Mouse (Mus musculus) heart, embryonic 11.5 days (tissue): ENCODE measurements around the gene Dnajb2. TPM values are rescaled to one million over a fixed set of nuclear protein-coding genes. Genes with fewer than 3 reads are reported as not detected.

Experiments
- ATAC-seq: fragments of 200-750 bp; cut with Nextera tagmentation; replicated peaks from 2 replicates; pipeline ENCODE4 v1.8.0; 2017; ENCODE audit warnings: moderate library complexity; ENCODE audit not compliant: insufficient number of reproducible peaks, low FRiP score, low TSS enrichment
- H3K27ac ChIP-seq: fragments of 300-500 bp; sonication (generic); 2 replicates; pipeline ENCODE4 v1.5.1; 2014; ENCODE audit warnings: mild to moderate bottlenecking, low read depth, low read length
- H3K27me3 ChIP-seq: fragments of 300-500 bp; sonication (generic); 2 replicates; pipeline ENCODE4 v1.6.1; 2014; ENCODE audit warnings: mild to moderate bottlenecking, low read length, mixed read lengths; ENCODE audit not compliant: control insufficient read depth, insufficient read depth
- H3K36me3 ChIP-seq: fragments of 300-500 bp; sonication (generic); 2 replicates; pipeline ENCODE4 v1.6.1; 2014; ENCODE audit warnings: mild to moderate bottlenecking, low read length, moderate library complexity, mixed read lengths; ENCODE audit not compliant: control insufficient read depth, insufficient read depth
- H3K4me1 ChIP-seq: fragments of 300-500 bp; sonication (generic); 2 replicates; pipeline ENCODE4 v1.6.1; 2014; ENCODE audit warnings: low read length; ENCODE audit not compliant: control insufficient read depth, insufficient read depth
- H3K4me2 ChIP-seq: fragments of 300-500 bp; sonication (generic); 2 replicates; pipeline ENCODE4 v1.6.1; 2014; ENCODE audit warnings: mild to moderate bottlenecking, moderate library complexity
- H3K4me3 ChIP-seq: fragments of 300-500 bp; sonication (generic); 2 replicates; pipeline ENCODE4 v1.5.1; 2014; ENCODE audit warnings: low read depth, low read length
- H3K9ac ChIP-seq: fragments of 300-500 bp; sonication (generic); 2 replicates; pipeline ENCODE4 v1.6.1; 2014; ENCODE audit warnings: mild to moderate bottlenecking, low read depth, low read length, moderate library complexity
- H3K9me3 ChIP-seq: fragments of 300-500 bp; sonication (generic); replicated peaks from 2 replicates; pipeline ENCODE4 v1.6.1; 2016; ENCODE audit warnings: low read length; ENCODE audit not compliant: control insufficient read depth
- WGBS: fragments of 180-500 bp; shearing (Covaris S2); extraction: QIAGEN DNeasy Blood & Tissue Kit; methylation state at CpG from one replicate; pipeline ENCODE4 v1.1.7; 2014; ENCODE audit not compliant: insufficient replicate concordance; 5-methylcytosine and 5-hydroxymethylcytosine counted together
- polyA plus RNA-seq: library from polyadenylated mRNA; unstranded; fragments of >200 nt; fragmentation: Nextera tagmentation; extraction: Ambion mirVana; gene quantifications from 2 replicates; pipeline ENCODE4 v1.2.1, GENCODE M21; 2014

Dnajb2 gene
- polyA plus RNA-seq, 1 experiment from 2014 or later = 15.3 TPM

DNA sequence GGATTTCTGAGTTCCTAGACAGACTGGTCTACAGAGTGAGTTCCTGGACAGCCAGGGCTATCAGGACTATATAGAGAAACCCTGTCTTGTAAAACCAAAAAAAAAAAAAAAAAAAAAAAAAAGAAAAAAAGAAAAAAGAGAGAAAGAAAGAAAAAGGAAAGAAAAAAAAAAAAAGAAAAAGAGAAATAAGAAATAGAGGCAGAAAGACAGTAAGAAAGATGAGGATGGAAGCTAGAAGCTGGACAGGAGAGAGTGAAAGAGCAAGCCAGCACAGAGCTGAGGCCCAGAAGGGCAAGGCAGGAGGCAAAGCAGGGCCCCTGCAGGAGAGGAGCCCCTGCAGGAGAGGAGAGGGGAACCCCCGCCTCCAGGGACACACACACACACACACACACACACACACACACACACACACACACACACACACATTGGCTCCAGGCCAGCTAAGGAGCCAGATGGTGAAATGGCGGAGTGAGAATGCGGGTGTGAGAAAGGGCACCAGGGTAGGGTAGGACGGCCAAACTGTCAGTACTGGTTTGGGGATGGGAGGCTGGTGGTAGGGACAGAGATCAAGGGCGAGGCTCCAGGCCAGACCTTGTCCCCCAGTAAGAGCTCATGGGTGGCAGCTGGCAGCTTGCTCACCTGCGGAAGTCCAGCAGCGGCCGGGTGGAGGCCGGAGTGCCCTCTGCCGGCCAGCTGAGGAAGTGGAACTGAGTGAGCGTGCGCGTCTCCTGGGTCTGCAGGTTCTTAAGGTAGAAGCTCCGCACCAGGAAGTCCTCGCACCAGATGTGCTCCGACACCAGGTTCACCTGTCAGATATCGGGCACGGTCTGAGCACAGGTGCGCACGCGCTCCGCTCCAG lies 15.1 kb downstream of the Dnajb2 start:
- H3K4me2 ChIP-seq = peak overlapping the region; percentile 42
- H3K4me1 ChIP-seq = peaks cover 14% of the 10 kb centered on the region
- H3K9me3 ChIP-seq = no peaks in the 10 kb centered on the region
- H3K27me3 ChIP-seq = no peaks in the 10 kb centered on the region
- ATAC-seq = 0 out of 2 replicates have a peak, but pooled peaks have one; percentile 22
- 6% methylated on average over 22 of the region's 22 CpGs for WGBS
- H3K9ac ChIP-seq = no peak overlapping the region
- no peak overlapping the region for H3K27ac ChIP-seq
- no peaks in the 10 kb centered on the region for H3K36me3 ChIP-seq
- no peak overlapping the region for H3K4me3 ChIP-seq

DNA sequence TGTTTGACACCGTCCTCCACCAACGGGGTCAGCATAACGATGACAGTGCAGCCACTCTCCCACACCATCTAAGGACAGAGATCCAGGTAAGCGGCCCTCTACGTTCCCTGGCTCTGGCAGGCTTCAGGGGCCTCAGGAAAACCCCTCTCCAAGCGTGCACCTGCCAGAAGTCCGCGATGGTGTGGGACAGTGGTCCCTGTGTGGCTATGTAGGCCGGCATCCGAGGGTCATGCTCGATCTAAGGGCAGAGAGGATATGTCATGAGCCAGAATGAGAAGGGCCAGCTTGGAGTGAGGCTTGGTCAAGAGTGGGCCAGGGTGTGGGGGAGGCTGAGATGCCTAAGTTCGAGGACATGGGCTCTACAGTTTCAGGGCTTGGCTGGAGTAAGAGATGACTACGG lies 16.1 kb downstream of the Dnajb2 start:
- ATAC-seq = no peak
- Histone ChIP-seq H3K4me3 (no peak overlapping the region), H3K27ac (no peak overlapping the region), H3K4me2 (no peak overlapping the region), H3K27me3 (peaks cover 3% of the 10 kb centered on the region; the same call in 1 of the 2 replicates), H3K9me3 (no peaks in the 10 kb centered on the region), H3K9ac (no peak overlapping the region), H3K4me1 (peaks cover 12% of the 10 kb centered on the region), H3K36me3 (no peaks in the 10 kb centered on the region)
- WGBS = 63% methylated on average over 13 of the region's 13 CpGs

DNA sequence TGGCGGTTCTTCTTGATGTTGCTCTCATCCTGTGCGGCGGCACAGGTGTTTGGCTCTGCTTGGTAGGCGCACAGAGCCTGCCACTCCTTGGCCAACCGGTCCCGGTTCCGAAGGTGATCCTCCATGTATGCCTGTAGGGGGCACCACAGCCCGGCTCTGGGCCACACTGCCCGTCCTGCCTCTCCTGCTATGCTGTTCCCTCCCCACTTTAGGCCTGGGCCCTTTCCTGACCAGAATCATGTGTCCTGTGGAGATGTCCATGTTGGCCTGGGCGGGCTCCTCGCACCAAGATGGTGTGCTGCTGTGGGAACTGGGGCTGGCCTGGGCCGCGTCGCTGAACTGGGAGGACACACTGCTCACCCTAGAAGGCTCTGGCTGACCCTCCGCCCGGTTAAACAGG lies 16.8 kb downstream of the Dnajb2 start:
- peaks cover 5% of the 10 kb centered on the region for H3K4me1 ChIP-seq

DNA sequence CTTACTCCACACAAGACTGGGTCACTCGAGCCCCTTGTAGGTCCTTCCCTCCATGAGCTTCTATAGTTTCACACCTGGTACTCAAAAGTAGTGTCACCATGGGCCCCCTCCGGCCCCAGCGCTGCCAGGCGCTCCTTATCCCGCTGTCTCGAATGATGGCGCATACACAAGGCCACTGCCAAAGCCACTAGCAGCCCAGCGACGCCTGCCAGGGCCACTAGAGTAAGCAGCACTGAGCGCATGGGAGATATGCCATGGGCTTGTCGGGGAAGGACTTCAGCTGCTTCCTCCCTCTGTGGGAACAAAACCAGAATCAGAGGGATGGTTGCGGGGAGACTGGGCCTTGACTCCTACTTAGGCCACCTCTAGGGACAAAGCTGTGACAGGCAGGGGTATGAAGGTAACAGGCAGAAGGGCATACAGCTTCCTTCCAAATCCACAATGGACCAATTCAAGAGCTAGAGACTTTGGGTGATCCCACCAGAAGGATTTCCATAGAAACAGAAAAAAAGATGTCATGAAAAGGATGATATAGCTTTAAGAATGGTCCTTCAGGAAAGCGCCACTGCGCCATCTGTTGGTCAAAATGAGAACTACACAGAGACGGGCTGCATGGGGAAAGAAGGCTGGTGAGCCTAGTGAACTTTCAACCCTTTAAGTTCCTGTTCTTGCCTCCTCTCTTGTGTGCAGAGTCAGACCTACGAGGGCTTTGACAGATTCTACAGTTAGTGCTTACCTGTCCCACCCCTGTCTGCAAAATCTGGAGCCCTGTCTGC lies 17.8 kb downstream of the Dnajb2 start:
- WGBS = 61% methylated on average over 16 of the region's 16 CpGs

More for the DNA sequence above, 16.8 kb downstream of the Dnajb2 start:
- WGBS = 68% methylated on average over 16 of the region's 16 CpGs
- Histone ChIP-seq H3K9ac (no peak overlapping the region), H3K36me3 (no peaks in the 10 kb centered on the region), H3K27ac (no peak overlapping the region), H3K9me3 (no peaks in the 10 kb centered on the region), H3K4me2 (no peak overlapping the region), H3K27me3 (peaks cover 4% of the 10 kb centered on the region; the same call in 1 of the 2 replicates), H3K4me3 (no peak overlapping the region)
- ATAC-seq = no peak

GRCm38 (mm10) chr1:75254625-75255013 lies 18.4 kb downstream of the Dnajb2 start:
- Histone ChIP-seq H3K9me3 (no peaks in the 10 kb centered on the region), H3K4me3 (no peak overlapping the region), H3K4me2 (no peak overlapping the region), H3K27ac (no peak overlapping the region), H3K27me3 (peaks cover 4% of the 10 kb centered on the region; the same call in 1 of the 2 replicates), H3K36me3 (no peaks in the 10 kb centered on the region), H3K9ac (no peak overlapping the region), H3K4me1 (no peaks in the 10 kb centered on the region)
- 65% methylated on average over 8 of the region's 8 CpGs for WGBS
- ATAC-seq = no peak

More for the DNA sequence above, 17.8 kb downstream of the Dnajb2 start:
- H3K4me3 ChIP-seq = no peak overlapping the region
- no peaks in the 10 kb centered on the region for H3K9me3 ChIP-seq
- H3K9ac ChIP-seq = no peak overlapping the region
- no peak overlapping the region for H3K4me2 ChIP-seq
- H3K27me3 ChIP-seq = peaks cover 4% of the 10 kb centered on the region; the same call in 1 of the 2 replicates
- no peak overlapping the region for H3K27ac ChIP-seq
- H3K36me3 ChIP-seq = no peaks in the 10 kb centered on the region
- ATAC-seq = no peak
- H3K4me1 ChIP-seq = no peaks in the 10 kb centered on the region

DNA sequence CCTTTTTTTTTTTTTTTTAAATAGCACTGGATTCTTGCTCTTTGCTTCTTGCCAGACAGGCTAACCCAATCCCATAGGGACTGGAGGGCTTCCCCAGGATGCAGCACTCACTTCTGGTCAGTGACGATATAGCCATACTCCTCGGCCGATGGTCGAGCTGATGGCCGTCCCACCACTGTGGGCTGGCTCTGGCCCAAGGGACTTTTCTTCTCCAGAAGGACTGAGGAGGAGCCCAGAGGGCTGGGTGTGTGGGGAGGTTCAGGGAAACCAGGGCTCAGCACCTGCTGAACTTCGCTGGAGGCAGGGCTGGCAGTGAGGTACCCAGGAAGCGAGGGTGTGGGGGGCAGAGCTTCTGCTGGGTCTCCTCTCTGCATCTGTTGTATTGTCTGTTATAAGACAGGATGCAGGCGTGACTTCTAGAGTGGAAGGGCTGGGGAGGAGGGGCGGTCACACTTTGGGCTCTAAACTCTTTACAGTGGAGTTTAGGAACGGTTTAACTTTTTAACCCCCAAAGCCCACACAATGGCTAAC lies 19.4 kb downstream of the Dnajb2 start:
- ATAC-seq = no peak
- Histone ChIP-seq H3K9ac (no peak overlapping the region), H3K4me3 (no peak overlapping the region), H3K9me3 (no peaks in the 10 kb centered on the region), H3K36me3 (no peaks in the 10 kb centered on the region), H3K4me1 (no peaks in the 10 kb centered on the region), H3K4me2 (no peak overlapping the region), H3K27ac (no peak overlapping the region), H3K27me3 (peaks cover 4% of the 10 kb centered on the region; the same call in 1 of the 2 replicates)
- 64% methylated on average over 10 of the region's 10 CpGs for WGBS

DNA sequence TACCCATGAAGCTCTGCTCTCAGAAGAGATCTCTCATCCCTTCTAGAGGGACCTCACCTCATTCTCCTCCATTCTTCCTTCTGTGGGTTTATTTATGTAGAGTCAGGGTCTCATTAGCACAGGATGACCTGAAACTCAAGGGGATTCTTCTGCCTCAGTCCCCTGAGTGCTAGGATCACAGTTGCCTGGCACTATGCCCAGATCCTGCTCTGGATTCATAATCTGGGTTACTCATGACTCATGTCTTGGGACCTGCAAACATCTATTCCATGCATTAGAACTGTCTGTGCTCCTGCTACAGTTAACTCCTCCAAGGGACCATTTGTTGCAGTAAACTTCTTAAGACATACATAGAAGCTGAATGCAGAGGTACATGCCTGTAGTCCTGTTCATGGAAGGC lies 25.1 kb downstream of the Dnajb2 start:
- H3K36me3 ChIP-seq = no peaks in the 10 kb centered on the region

More for the DNA sequence above, 25.1 kb downstream of the Dnajb2 start:
- Histone ChIP-seq H3K9ac (no peak overlapping the region), H3K9me3 (no peaks in the 10 kb centered on the region), H3K4me3 (no peak overlapping the region), H3K27ac (no peak overlapping the region), H3K27me3 (peaks cover 37% of the 10 kb centered on the region), H3K4me1 (no peaks in the 10 kb centered on the region; the same call in 1 of the 2 replicates), H3K4me2 (no peak overlapping the region)
- no peak for ATAC-seq
